Mouse (Mus musculus) forebrain, postnatal 0 days (tissue): ENCODE results near the gene Zfpl1. TPM values are rescaled to one million over a fixed set of nuclear protein-coding genes. Genes with fewer than 3 reads are reported as not detected.

Source experiments
- ATAC-seq: fragments of 200-750 bp; cut with Nextera tagmentation; 2 replicates; pipeline ENCODE4 v1.8.0; 2017; ENCODE audit warnings: mild to moderate bottlenecking, moderate library complexity
- DNase-seq: peaks from one replicate; pipeline ENCODE4 v3.0.0-alpha.2; 2015
- H3K27ac ChIP-seq: fragments of 300-500 bp; sonication (generic); 2 replicates; pipeline ENCODE4 v1.5.1; 2014; ENCODE audit warnings: low read depth, mild to moderate bottlenecking, antibody characterized with exemption, low read length, moderate library complexity, mixed read lengths
- H3K27me3 ChIP-seq: fragments of 300-500 bp; sonication (generic); 2 replicates; pipeline ENCODE4 v1.6.1; 2014; ENCODE audit warnings: mild to moderate bottlenecking, low read length, mixed read lengths; ENCODE audit not compliant: insufficient read depth
- H3K36me3 ChIP-seq: fragments of 300-500 bp; sonication (generic); 2 replicates; pipeline ENCODE4 v1.6.1; 2014; ENCODE audit warnings: mild to moderate bottlenecking, moderate library complexity; ENCODE audit not compliant: insufficient read depth
- H3K4me1 ChIP-seq: fragments of 300-500 bp; sonication (generic); 2 replicates; pipeline ENCODE4 v1.6.1; 2014; ENCODE audit warnings: antibody characterized with exemption; ENCODE audit not compliant: insufficient read depth
- H3K4me2 ChIP-seq: fragments of 300-500 bp; sonication (generic); 2 replicates; pipeline ENCODE4 v1.6.1; 2014; ENCODE audit warnings: low read depth, mild to moderate bottlenecking, moderate library complexity
- H3K4me3 ChIP-seq: fragments of 300-500 bp; sonication (generic); 2 replicates; pipeline ENCODE4 v1.5.1; 2014; ENCODE audit warnings: low read depth, low read length, mixed read lengths
- H3K9ac ChIP-seq: fragments of 300-500 bp; sonication (generic); 2 replicates; pipeline ENCODE4 v1.6.1; 2014; ENCODE audit warnings: mild to moderate bottlenecking
- H3K9me3 ChIP-seq: fragments of 300-500 bp; sonication (generic); 2 replicates; pipeline ENCODE4 v1.6.1; 2016; ENCODE audit warnings: low read length
- CTCF ChIP-seq: sonication (generic); IDR thresholded peaks from 2 replicates; pipeline ENCODE4 v1.5.1; 2016; ENCODE audit warnings: antibody characterized with exemption, control low read depth, low read depth
- WGBS: fragments of 180-500 bp; shearing (Covaris S2); extraction: QIAGEN DNeasy Blood & Tissue Kit; methylation state at CpG from one replicate; pipeline ENCODE4 v1.1.7; 2014; 5-methylcytosine and 5-hydroxymethylcytosine counted together
- polyA plus RNA-seq: library from polyadenylated mRNA; unstranded; fragments of >200 nt; fragmentation: Nextera tagmentation; extraction: Ambion mirVana; gene quantifications from 2 replicates; pipeline ENCODE4 v1.2.1, GENCODE M21; 2015
- total RNA-seq: library from RNA; depleted of rRNA; stranded (reverse); fragments of >200 nt; gene quantifications from 2 replicates; pipeline ENCODE4 v1.2.3, GENCODE M21; 2014

Gene Zfpl1
- total and polyA plus RNA-seq, 2 experiments from 2014 or later = 63.4 to 100 TPM

DNA sequence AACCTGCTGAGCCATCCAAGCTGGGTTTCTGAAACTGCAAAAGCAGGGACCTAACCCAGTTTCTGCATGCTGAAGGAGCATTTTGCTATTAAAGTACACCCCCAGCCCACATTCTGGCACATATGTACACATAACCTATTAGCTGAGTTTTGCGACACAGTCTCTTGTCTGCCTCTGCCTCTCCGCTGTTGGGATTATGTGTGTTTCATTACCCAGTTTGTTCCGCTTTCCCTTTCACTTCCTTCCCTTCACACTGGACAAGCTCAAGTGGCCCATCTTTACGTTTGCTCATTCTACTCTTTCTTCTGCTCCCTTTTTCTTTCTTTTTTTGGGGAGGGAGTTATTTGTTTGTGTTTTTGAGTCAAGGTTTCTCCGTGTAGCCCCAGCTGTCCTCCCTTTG is 10.9 kb downstream of the Zfpl1 start:
- no peaks in the 10 kb centered on the region for H3K9me3 ChIP-seq
- H3K4me1 ChIP-seq = peaks cover 7% of the 10 kb centered on the region; the same call in 1 of the 2 replicates
- WGBS = 92% methylated on average over 5 of the region's 5 CpGs
- DNase-seq (no peak), ATAC-seq (no peak)
- H3K27ac ChIP-seq = no peak overlapping the region
- no peak for TF ChIP-seq CTCF
- H3K9ac ChIP-seq = no peak overlapping the region
- H3K27me3 ChIP-seq = no peaks in the 10 kb centered on the region
- H3K4me3 ChIP-seq = no peak overlapping the region
- H3K4me2 ChIP-seq = no peak overlapping the region
- peaks cover 39% of the 10 kb centered on the region for H3K36me3 ChIP-seq

DNA sequence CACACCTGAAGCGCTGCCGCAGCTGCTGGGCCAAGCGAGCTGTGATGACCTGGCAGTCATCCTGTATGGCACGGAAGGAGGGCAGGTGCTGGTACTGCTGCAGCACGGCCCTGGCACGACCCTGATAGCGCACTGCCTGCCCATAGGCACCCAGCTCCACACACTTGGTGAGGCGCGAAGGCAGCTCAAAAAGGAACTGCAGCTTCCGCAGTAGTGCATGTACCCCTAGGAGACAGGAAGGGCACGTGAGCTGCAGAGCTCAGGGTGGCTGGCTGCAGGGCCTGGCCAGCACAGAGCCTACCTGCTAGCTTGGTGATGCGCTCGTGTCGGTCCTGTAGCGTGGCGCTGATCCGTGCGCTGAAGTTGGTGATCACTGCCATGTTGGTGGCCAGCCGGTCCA is 13.5 kb downstream of the Zfpl1 start:
- H3K4me3 ChIP-seq = no peak overlapping the region
- peaks cover 41% of the 10 kb centered on the region for H3K36me3 ChIP-seq
- H3K9me3 ChIP-seq = no peaks in the 10 kb centered on the region
- H3K4me2 ChIP-seq = no peak overlapping the region
- TF ChIP-seq CTCF = no peak
- no peak for ATAC-seq
- no peak overlapping the region for H3K27ac ChIP-seq
- WGBS = 95% methylated on average over 19 of the region's 19 CpGs
- H3K4me1 ChIP-seq = peaks cover 13% of the 10 kb centered on the region; the same call in 1 of the 2 replicates
- H3K27me3 ChIP-seq = no peaks in the 10 kb centered on the region
- H3K9ac ChIP-seq = no peak overlapping the region
- no peak for DNase-seq

DNA sequence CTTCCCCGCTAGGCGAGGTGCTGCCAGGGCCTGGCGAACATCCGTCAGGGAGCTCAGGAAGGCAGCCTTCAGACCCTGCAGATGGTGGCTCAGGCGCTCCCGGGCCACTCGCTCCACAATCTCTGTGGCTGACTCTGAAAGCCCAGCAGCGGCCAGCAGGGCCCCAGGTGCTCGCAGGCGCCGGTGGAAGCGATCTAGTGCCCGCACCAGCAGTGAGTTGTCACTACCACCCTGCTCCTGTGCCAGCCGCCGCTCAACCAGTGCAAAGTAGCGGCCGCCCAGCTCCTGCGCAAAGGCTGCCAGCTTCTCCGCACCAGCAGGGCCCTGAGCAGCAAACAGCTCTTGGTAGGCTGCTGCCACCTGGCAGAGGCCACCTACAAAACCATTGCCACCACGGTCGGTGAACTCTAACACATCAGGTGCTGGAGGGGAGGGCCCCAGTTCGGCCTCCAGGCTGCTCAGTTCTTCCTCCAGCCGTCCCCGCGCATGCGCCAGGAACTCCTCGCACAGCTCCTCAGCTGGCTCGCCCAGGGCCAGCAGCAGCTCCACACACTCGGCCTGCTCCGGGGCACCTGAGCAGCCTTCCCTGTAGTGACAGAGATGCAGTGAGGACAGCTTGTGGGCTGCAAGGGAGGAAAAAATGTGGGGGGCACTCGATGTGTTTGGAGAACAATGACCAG is 14.0 kb downstream of the Zfpl1 start:
- Histone ChIP-seq H3K4me1 (peaks cover 12% of the 10 kb centered on the region; the same call in 1 of the 2 replicates), H3K36me3 (peaks cover 41% of the 10 kb centered on the region), H3K4me2 (no peak overlapping the region), H3K9ac (no peak overlapping the region), H3K27ac (no peak overlapping the region), H3K4me3 (no peak overlapping the region), H3K27me3 (no peaks in the 10 kb centered on the region), H3K9me3 (no peaks in the 10 kb centered on the region)
- no peak for ATAC-seq
- no peak for DNase-seq
- WGBS = 93% methylated on average over 31 of the region's 31 CpGs
- TF ChIP-seq CTCF = no peak

DNA sequence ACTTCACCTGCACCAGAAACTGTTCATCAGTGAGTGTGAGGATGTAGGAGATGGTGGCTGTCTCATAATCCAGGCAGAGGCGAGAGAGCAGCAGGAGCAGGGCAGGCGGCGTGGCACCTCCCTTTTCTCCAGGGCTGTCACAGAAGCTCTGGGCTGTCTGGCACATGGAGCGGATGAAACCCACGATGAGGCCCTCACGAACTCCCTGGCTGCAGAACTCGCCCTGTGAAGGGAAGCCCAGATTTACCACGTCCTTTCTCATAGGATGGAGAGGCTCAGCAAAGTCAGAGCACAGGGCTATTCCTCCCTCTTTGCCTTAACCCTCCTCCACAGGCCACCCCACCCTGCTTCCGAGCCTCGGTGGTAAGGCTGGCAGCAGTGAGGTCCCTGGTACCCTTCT is 14.9 kb downstream of the Zfpl1 start:
- WGBS = 96% methylated on average over 10 of the region's 10 CpGs

DNA sequence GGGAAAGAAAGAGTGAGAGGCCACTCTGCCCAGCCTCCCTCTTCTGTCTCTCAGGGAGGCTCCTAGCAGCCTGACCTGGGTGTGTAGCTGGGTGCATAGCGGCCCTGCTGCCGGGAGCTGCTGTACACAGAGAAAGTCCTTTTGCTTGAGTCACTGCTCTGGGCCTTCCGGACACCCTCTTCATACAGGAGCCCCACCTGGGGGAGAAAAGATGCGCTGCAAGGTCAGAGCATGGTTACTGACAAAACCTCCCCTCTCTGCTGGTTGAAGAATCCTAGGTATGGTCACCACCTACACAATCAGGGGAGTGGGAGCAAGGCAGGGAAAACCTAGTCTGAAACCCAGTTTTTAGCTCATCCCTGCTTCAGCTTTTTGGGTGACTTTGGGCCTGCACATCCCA is 15.8 kb downstream of the Zfpl1 start:
- no peak overlapping the region for H3K4me3 ChIP-seq
- peaks cover 14% of the 10 kb centered on the region; the same call in 1 of the 2 replicates for H3K4me1 ChIP-seq
- no peak overlapping the region for H3K4me2 ChIP-seq
- no peaks in the 10 kb centered on the region for H3K27me3 ChIP-seq
- no peak for TF ChIP-seq CTCF
- no peak overlapping the region for H3K27ac ChIP-seq
- 76% methylated on average over 4 of the region's 4 CpGs for WGBS
- H3K36me3 ChIP-seq = peaks cover 35% of the 10 kb centered on the region
- DNase-seq = no peak
- H3K9ac ChIP-seq = no peak overlapping the region
- no peak for ATAC-seq
- H3K9me3 ChIP-seq = no peaks in the 10 kb centered on the region

More for the DNA sequence above, 14.9 kb downstream of the Zfpl1 start:
- ATAC-seq (no peak), DNase-seq (no peak)
- H3K9me3 ChIP-seq = no peaks in the 10 kb centered on the region
- peaks cover 14% of the 10 kb centered on the region; the same call in 1 of the 2 replicates for H3K4me1 ChIP-seq
- peaks cover 36% of the 10 kb centered on the region for H3K36me3 ChIP-seq
- TF ChIP-seq CTCF = no peak
- H3K4me3 ChIP-seq = no peak overlapping the region
- H3K27me3 ChIP-seq = no peaks in the 10 kb centered on the region
- no peak overlapping the region for H3K4me2 ChIP-seq
- H3K9ac ChIP-seq = no peak overlapping the region
- no peak overlapping the region for H3K27ac ChIP-seq

DNA sequence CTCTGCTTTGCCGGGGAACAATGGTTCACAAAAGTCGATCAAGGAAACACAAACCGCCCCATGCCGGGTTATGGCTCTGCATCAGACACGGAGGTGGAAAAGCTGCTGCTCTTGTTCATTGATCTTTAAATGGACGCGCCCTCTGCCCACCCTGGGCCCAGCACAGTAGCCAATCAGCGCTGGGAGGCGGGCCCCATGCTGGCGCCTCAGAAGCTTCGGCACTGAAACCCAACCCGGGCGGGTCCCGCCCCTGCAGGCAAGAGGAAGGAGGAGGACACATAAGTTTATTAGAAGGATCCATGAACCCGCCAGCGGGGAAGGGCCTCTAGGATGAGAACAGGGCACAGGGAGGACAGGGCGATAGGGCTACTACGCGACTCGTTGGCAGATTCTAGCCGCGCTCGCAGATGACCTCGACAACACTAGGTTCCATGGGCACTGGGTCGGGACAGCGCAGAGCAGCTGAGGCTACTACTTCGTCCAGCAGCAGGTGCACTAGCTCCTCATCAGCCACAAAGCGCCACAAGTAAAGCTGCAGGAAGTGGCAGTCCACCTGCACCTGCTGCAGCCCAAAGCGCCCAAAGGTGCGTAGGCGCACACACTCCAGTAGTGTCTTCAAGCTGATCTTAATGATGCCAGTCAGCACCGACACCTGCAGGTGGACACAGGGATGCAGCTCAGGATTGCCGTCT is 16.9 kb downstream of the Zfpl1 start, which contains the start of gene Tm7sf2:
Gene Tm7sf2, minus strand, starts transcription at position 650 of the 692 bp plus-strand sequence.
- Histone ChIP-seq H3K27ac (peak within 1 kb of the TSS; percentile 87), H3K4me1 (peaks cover 14% of the 10 kb centered on the region; the same call in 1 of the 2 replicates), H3K36me3 (peaks cover 29% of the 10 kb centered on the region), H3K4me2 (peak within 1 kb of the TSS; percentile 95), H3K9ac (peak within 1 kb of the TSS; percentile 79), H3K27me3 (no peaks in the 10 kb centered on the region), H3K9me3 (no peaks in the 10 kb centered on the region), H3K4me3 (peak within 1 kb of the TSS; percentile 64)
- peak; percentile 93 for ATAC-seq
- WGBS = 8% methylated on average over 33 of the region's 33 CpGs
- DNase-seq = peak; percentile 92
- no peak for TF ChIP-seq CTCF
